Mouse (Mus musculus) heart, postnatal 0 days (tissue): Measurements from ENCODE around the gene Sult1a1.

Experiments
- CTCF ChIP-seq: IDR thresholded peaks from 2 replicates; pipeline ENCODE4 v1.5.1; 2016; ENCODE audit warnings: antibody characterized with exemption, control low read depth, low read depth
- EP300 ChIP-seq: IDR thresholded peaks from 2 replicates; pipeline ENCODE4 v1.6.1; 2016; ENCODE audit warnings: antibody characterized with exemption, low read depth

- TF ChIP-seq CTCF (no peak), EP300 (no peak)
Measured at GRCm38 (mm10) chr7:126692426-126692825, 16.2 kb upstream of the Sult1a1 start.
